Mouse (Mus musculus) embryonic facial prominence, embryonic 10.5 days (tissue): ENCODE results near the gene Rnf183. TPM values are rescaled to one million over a fixed set of nuclear protein-coding genes. Genes with fewer than 3 reads are reported as not detected.

Experiments used
- DNase-seq: peaks from one replicate; pipeline ENCODE4 v3.0.0-alpha.2; 2017; ENCODE audit warnings: low spot score
- H3K27ac ChIP-seq: fragments of 300-500 bp; sonication (generic); replicated peaks from 2 replicates; pipeline ENCODE4 v1.5.1; 2016; ENCODE audit warnings: mild to moderate bottlenecking
- H3K27me3 ChIP-seq: fragments of 300-500 bp; sonication (generic); replicated peaks from 2 replicates; pipeline ENCODE4 v1.6.1; 2016; ENCODE audit warnings: low read depth, mild to moderate bottlenecking; ENCODE audit not compliant: poor library complexity, severe bottlenecking
- H3K36me3 ChIP-seq: fragments of 300-500 bp; sonication (generic); replicated peaks from 2 replicates; pipeline ENCODE4 v1.6.1; 2016; ENCODE audit warnings: mild to moderate bottlenecking, moderate library complexity
- H3K4me1 ChIP-seq: fragments of 300-500 bp; sonication (generic); 2 replicates; pipeline ENCODE4 v1.6.1; 2016
- H3K4me3 ChIP-seq: fragments of 300-500 bp; sonication (generic); 2 replicates; pipeline ENCODE4 v1.5.1; 2016; ENCODE audit warnings: mild to moderate bottlenecking, moderate library complexity
- H3K9me3 ChIP-seq: fragments of 300-500 bp; sonication (generic); 2 replicates; pipeline ENCODE4 v1.6.1; 2016; ENCODE audit warnings: mild to moderate bottlenecking
- WGBS: fragments of 180-500 bp; shearing (Covaris S2); methylation state at CpG from one replicate; pipeline ENCODE4 v1.1.7; 2016; 5-methylcytosine and 5-hydroxymethylcytosine counted together
- polyA plus RNA-seq: library from polyadenylated mRNA; unstranded; fragments of >200 nt; fragmentation: Nextera tagmentation; extraction: Ambion mirVana; gene quantifications from 2 replicates; pipeline ENCODE4 v1.2.1, GENCODE M21; 2016

The Rnf183 gene
- polyA plus RNA-seq, 1 experiment from 2014 or later: not detected

- no peak overlapping the region for H3K4me3 ChIP-seq
- 65% methylated on average over 6 of the region's 6 CpGs for WGBS
- no peaks in the 10 kb centered on the region for H3K27me3 ChIP-seq
- peaks cover 93% of the 10 kb centered on the region for H3K36me3 ChIP-seq
- no peaks in the 10 kb centered on the region for H3K4me1 ChIP-seq
- no peak overlapping the region; the same call in 1 of the 2 replicates for H3K27ac ChIP-seq
- H3K9me3 ChIP-seq: no peaks in the 10 kb centered on the region
- peak; percentile 12 for DNase-seq
Measured at GRCm38 (mm10) chr4:62393459-62393858, 41.6 kb downstream of the Rnf183 start.

- Histone ChIP-seq H3K36me3 (peaks cover 91% of the 10 kb centered on the region), H3K27ac (no peak overlapping the region), H3K4me1 (no peaks in the 10 kb centered on the region), H3K9me3 (no peaks in the 10 kb centered on the region), H3K4me3 (no peak overlapping the region), H3K27me3 (no peaks in the 10 kb centered on the region)
- no peak for DNase-seq
- 89% methylated on average over 7 of the region's 7 CpGs for WGBS
Measured at GRCm38 (mm10) chr4:62391892-62392291, 43.2 kb downstream of the Rnf183 start.

GRCm38 (mm10) chr4:62389592-62390512 lies 45.2 kb downstream of the Rnf183 start:
- Histone ChIP-seq H3K27me3 (no peaks in the 10 kb centered on the region), H3K27ac (no peak overlapping the region), H3K9me3 (no peaks in the 10 kb centered on the region), H3K4me1 (no peaks in the 10 kb centered on the region), H3K4me3 (no peak overlapping the region), H3K36me3 (peaks cover 86% of the 10 kb centered on the region)
- no peak for DNase-seq
- WGBS: 86% methylated on average over 5 of the region's 5 CpGs

GRCm38 (mm10) chr4:62385439-62385838 lies 49.6 kb downstream of the Rnf183 start:
- WGBS: 94% methylated on average over 7 of the region's 7 CpGs
- H3K27ac ChIP-seq: no peak overlapping the region
- no peak for DNase-seq
- no peaks in the 10 kb centered on the region for H3K4me1 ChIP-seq
- no peak overlapping the region for H3K4me3 ChIP-seq
- no peaks in the 10 kb centered on the region for H3K9me3 ChIP-seq
- peaks cover 55% of the 10 kb centered on the region for H3K36me3 ChIP-seq
- H3K27me3 ChIP-seq: no peaks in the 10 kb centered on the region

DNA sequence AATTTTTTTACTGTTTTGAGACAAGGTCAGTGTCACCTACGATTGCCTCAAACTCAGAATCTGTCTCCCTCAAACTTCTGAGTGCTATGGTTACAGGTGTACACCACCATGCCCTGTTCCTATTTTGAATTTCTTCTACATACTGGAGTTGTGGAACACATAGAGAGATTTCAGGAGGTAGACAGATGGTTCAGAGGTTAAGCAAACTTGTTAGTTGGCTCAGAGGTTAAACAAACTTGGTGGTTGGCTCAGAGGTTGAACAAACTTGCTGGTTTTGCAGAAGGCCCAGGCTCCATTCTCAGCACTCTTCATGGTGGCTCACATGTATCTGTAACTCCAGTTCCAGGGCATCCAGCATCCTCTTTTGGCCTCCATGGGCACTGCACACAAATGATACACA lies 50.9 kb downstream of the Rnf183 start:
- Histone ChIP-seq H3K9me3 (no peaks in the 10 kb centered on the region), H3K36me3 (peaks cover 43% of the 10 kb centered on the region), H3K4me1 (no peaks in the 10 kb centered on the region), H3K27ac (no peak overlapping the region), H3K4me3 (no peak overlapping the region), H3K27me3 (no peaks in the 10 kb centered on the region)
- 85% methylated on average over 1 of the region's 1 CpGs for WGBS
- no peak for DNase-seq

- H3K27ac ChIP-seq: no peak overlapping the region
- DNase-seq: no peak
- 81% methylated on average over 7 of the region's 7 CpGs for WGBS
- no peak overlapping the region for H3K4me3 ChIP-seq
- H3K27me3 ChIP-seq: no peaks in the 10 kb centered on the region
- H3K9me3 ChIP-seq: no peaks in the 10 kb centered on the region
- no peaks in the 10 kb centered on the region for H3K4me1 ChIP-seq
- H3K36me3 ChIP-seq: peaks cover 39% of the 10 kb centered on the region
Measured at GRCm38 (mm10) chr4:62383752-62384151, 51.3 kb downstream of the Rnf183 start.

DNA sequence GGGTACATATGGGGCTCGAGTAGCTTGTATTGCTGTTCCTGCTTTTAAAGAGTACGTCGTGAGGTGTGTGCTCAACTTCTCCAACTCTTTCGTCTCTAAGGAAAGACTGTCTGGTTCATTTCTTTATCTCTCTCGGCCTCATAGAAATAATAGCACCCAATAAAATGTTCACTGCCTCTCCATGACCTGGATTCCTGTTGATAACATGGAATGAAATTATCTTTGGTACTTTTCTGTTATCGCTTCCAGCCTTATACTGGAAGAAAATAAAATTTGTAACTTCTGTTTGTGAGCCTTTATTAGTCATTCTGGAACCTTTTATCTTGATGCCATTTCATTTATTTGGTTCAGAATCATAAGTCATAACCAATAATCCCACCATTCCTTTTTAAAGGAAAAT lies 51.8 kb downstream of the Rnf183 start:
- Histone ChIP-seq H3K4me3 (no peak overlapping the region), H3K9me3 (no peaks in the 10 kb centered on the region), H3K27ac (no peak overlapping the region), H3K36me3 (peaks cover 33% of the 10 kb centered on the region), H3K4me1 (no peaks in the 10 kb centered on the region), H3K27me3 (no peaks in the 10 kb centered on the region)
- WGBS: 90% methylated on average over 6 of the region's 6 CpGs
- DNase-seq: no peak

DNA sequence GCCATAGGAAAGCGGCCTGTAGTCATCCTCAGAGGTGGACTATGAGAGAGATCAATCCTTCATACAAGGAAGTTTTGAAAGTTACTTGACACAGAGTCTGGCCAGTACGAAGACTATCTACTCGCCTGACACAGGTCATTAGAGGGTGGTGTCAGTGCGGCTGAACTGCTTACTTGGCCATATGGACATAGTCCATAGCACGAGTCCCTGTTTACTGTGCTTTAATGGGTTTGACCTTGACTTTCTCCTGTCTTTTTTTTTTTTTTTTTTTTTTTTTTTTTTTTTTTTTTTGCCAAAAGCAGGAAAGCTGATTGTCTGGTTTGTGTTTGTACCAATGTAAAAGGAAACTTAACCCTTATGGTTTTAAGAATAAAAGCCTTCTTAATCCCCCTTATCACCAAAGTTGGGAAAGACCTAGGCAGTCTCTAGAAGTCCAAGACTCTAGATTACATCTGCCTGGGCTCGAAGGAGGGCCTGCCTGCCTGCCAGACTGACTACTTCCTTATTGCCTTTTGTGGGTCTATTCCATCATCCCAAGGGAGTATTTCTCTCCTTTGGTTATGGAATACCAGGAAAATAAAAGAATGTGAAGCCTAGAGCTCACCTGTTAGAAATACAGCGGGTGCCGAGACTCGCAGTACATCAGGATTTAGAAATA lies 55.2 kb downstream of the Rnf183 start:
- no peaks in the 10 kb centered on the region for H3K9me3 ChIP-seq
- H3K27me3 ChIP-seq: no peaks in the 10 kb centered on the region
- WGBS: 87% methylated on average over 9 of the region's 9 CpGs
- DNase-seq: no peak
- no peak overlapping the region for H3K4me3 ChIP-seq
- peaks cover 7% of the 10 kb centered on the region; the same call in 1 of the 2 replicates for H3K36me3 ChIP-seq
- no peaks in the 10 kb centered on the region for H3K4me1 ChIP-seq
- no peak overlapping the region for H3K27ac ChIP-seq

Other genes starting within 250 kb of the Rnf183 start
- gene Zfp37, start 204.2 kb downstream of the Rnf183 start, polyA plus RNA-seq: 18.7 and 19.8 TPM in 2 replicates
- gene Slc31a2, start 172.7 kb downstream of the Rnf183 start, polyA plus RNA-seq: 10.2 and 10.7 TPM in 2 replicates
- 18.0 and 18.1 TPM in 2 replicates for gene Fkbp15, start 74.7 kb downstream of the Rnf183 start, polyA plus RNA-seq
- 45.5 and 48.0 TPM in 2 replicates for gene Slc31a1, start 74.5 kb downstream of the Rnf183 start, polyA plus RNA-seq
- gene Cdc26, start 26.6 kb downstream of the Rnf183 start, polyA plus RNA-seq: 207 and 215 TPM in 2 replicates
- 37.1 and 37.2 TPM in 2 replicates for gene Prpf4, start 26.5 kb downstream of the Rnf183 start, polyA plus RNA-seq
- gene Wdr31, start 35.6 kb upstream of the Rnf183 start, polyA plus RNA-seq: 9.9 and 11.0 TPM in 2 replicates
- 1.8 and 2.6 TPM in 2 replicates for gene Bspry, start 44.8 kb upstream of the Rnf183 start, polyA plus RNA-seq
- gene Hdhd3, start 68.2 kb upstream of the Rnf183 start, polyA plus RNA-seq: 11.0 and 13.2 TPM in 2 replicates
- 106 and 114 TPM in 2 replicates for gene Alad, start 84.7 kb upstream of the Rnf183 start, polyA plus RNA-seq
- gene Pole3, start 89.8 kb upstream of the Rnf183 start, polyA plus RNA-seq: 117 and 120 TPM in 2 replicates
- gene 4933430I17Rik, start 90.1 kb upstream of the Rnf183 start, polyA plus RNA-seq: 1.1 and 1.3 TPM in 2 replicates
- gene Rgs3, start 124.6 kb upstream of the Rnf183 start, polyA plus RNA-seq: 35.4 and 35.5 TPM in 2 replicates